Mouse (Mus musculus) natural killer cell, adult 2 months (primary cell): ENCODE measurements around the gene Hcfc1.
A peak's percentile ranks its signal among the peaks of the same experiment; 100 is the strongest.

ENCODE experiments used
- DNase-seq, 2 experiments: peaks; one replicate each; pipeline ENCODE4 v3.0.0; 2022; ENCODE audit warnings: low spot score in 2 of 2

Hcfc1 gene

GRCm38 (mm10) chrX:73942294-73942693, 23.9 kb downstream of the Hcfc1 start:
- DNase-seq: no peak

DNA sequence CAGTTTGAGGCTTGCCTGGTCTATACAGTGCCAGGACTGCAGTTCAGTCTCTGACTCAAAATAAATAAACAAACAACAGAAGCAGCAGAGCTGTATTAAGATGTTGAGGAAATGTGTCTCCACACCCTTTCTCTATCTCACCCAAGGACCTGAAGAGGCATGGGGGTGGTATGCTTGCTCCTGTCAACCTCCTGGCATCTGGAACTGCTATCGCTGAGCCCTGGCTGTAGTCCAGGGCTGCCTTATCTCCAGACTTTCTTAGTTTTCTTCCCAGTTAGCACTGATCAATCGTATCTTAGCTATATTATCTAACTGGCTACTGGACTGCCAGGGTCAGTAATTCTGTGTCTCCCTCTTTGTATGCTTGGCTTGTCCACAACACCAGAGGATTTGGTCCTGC, 24.3 kb downstream of the Hcfc1 start:
- DNase-seq: no peak

- no peak for DNase-seq
These were observed 34.3 kb downstream of the Hcfc1 start for GRCm38 (mm10) chrX:73931871-73932270.

DNA sequence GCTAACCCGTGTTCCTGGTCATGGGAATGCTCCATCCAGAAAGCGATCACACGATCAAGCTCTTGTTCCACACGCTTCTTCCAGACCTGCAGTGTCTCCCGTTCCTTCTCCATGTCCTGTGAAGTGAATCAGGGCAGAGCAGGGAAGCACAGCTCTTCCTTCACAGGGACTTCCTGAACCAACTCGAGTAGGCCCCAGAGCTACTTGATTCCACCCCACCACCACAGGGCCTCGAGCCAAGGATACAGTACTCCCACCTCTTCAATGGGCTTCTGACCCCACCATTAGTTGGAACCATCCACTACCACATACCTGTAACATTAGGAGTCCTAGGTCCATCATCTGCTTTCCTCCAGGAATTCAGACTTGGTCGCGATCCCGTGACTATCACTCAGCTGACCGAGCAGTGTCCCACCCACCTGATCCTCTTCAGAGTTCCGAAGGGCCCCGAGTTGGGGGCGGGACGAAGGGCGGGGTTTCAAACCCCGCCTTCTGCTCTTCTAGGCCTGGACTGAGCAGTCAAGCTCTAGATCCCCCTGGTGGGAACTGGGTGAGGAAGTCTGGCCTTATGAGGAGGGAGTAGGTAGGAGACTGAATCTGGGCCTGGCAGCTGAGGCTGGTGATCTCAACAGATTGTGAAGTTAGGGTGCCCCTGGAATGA, 35.6 kb downstream of the Hcfc1 start, which contains the start of gene Renbp:
Gene Renbp (minus strand): TSS at position 449 of the 661 bp plus-strand sequence.
- peak; percentile 29 to 60 for DNase-seq

- DNase-seq: no peak
These were observed 43.6 kb downstream of the Hcfc1 start for GRCm38 (mm10) chrX:73922550-73922882.

DNA sequence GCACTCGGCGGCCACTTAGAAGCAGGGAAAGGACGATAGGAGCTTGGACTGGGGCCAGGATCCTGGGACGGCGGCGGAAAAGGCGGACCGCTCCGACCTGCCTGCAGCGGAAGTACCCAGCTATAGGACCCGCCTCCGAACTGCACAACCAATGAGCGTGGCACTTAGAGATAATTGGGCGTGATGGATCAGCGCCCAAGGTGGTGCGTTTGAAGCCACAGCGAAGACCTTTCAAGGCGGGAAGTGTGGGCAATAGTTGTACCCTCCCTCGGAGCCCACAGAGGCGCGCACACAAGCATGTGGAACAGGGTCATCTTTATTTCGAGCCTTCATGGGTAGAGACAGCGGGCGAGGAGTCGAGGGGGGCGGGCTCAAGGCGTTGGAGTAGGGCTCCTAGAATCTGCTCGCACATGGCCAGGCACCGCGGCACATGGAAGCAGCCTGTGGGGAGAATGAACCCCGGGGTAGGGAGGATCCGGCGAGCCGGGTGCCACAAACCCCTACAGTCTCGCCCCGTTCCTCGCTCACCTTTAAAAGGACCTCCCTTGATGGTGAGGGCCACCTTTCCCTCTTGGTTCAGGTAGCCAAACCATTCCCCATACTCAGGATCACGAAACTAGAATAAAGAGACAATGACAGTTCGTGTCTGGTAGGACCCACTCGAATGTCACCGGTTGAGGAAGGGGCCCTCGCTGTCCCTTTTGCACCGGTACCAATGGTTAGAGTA, 44.2 kb downstream of the Hcfc1 start, which contains the start of the genes Arhgap4 and Naa10:
Gene Arhgap4 (minus strand): TSS at position 48 of the 727 bp plus-strand sequence.
Gene Naa10 (minus strand): TSS at position 122 of the 727 bp plus-strand sequence.
- DNase-seq: peak; percentile 59 to 67

DNA sequence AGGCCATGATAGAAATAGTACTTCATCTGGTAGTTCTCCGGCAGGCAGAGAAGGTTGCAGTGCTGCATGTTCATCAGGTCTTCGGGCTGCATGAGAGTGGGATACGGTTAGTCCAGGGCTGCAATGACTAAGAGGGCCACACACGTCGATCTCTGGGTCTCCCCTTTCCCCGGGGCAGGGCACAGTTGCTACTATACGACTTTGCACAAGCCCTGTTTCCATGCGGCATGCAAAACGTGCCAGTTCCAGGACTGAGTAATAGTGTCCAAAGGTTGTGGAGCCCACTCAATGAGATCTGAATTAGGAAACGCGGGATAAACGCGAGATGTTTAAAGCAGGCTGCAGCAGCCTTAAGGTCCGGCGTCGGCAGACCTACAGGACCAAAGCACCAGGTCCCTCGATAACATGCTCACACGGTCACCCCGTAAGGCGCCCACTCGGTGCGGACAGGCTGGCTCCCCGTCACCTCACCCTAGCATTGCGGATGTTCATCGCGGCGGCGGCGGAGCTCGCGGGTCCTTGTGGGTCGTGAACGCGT, 44.8 kb downstream of the Hcfc1 start:
- DNase-seq: no peak

GRCm38 (mm10) chrX:73918631-73919030, 47.5 kb downstream of the Hcfc1 start:
- no peak for DNase-seq

GRCm38 (mm10) chrX:73916945-73917344, 49.2 kb downstream of the Hcfc1 start:
- no peak for DNase-seq

DNA sequence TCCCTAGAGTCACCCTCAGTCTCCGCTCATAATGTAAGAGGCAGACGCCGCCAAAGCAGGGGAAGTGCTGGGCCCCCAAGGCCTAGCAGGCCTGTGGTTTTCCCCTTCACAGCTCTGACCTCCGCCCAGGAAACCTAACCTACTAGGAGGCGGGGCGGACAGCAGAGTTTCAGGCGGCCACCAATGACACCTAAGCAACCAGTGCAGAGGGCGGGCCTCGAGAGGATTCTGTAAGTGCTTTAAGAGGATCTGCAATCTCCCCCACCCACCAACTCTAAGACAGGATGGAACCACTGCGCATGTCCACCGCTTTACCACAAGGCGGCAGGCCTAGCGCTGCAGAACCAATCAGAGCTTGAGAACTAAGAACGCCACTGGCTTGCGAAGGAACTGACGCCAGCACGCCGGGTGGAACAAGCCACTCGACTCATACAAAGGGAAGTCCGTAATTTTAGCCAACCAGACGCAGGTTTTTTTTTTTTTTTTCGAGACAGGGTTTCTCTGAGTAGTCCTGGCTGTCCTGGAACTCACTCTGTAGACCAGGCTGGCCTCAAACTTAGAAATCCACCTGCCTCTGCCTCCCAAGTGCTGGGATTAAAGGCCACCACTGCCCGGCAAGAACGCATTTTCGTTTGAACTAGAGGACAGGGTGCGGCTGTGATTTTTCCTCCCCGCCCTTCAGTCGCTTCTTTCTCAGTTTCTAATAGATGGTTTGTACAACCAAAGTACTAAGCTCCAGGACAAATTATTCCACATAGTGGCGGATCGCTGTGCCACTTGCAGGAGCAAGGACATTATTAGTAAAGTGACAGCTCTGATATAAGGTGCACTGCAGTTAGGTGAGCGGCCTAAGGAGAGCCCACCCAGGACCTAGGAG, 51.1 kb downstream of the Hcfc1 start:
- DNase-seq: peak; percentile 89 to 94

- peak; percentile 14 to 41 for DNase-seq
These were observed 54.6 kb downstream of the Hcfc1 start for GRCm38 (mm10) chrX:73911588-73911987.

DNA sequence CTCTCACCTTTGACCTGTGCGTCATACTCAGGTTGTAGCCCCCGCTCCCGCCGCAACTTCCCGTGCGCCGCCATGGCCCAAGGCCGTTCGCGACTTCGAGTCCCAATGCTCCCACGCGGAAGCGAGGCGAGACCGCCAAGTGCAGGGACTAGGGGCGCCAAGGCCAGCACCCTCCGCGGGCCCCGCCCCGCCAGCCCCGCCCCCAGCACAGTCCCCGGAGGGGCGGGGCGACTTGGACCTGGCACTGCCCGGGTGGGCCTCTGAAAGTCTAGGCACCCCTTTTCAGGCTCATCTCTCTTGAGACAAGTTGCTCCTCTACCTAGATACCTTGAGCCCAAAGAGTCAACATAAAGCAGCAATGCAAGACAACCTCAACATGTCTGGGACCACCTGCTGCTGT, 55.0 kb downstream of the Hcfc1 start:
- DNase-seq: peak; percentile 34 to 39

- DNase-seq: peak in 1 of 2 experiments; percentile 3
These were observed 55.7 kb downstream of the Hcfc1 start for GRCm38 (mm10) chrX:73910451-73910850.

DNA sequence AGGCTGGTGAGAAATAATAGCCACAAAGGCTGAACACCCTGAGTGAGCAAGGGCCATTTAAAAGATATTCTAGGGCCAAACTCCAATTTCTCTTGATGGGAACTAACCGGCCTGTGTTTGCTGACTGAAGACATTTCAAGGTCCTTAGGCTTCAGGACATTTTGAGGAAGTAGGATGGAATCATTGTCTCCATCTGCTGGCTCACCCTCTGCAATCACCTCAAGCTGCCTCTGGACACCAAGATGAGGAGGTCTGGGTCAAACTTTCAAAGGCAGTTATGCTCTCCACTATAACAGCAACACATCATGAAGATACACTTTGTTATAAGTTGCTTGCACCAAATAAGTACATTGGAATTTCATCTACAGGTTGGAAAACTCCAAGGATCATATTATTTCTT, 56.1 kb downstream of the Hcfc1 start:
- no peak for DNase-seq

- no peak for DNase-seq
These were observed 68.2 kb downstream of the Hcfc1 start for GRCm38 (mm10) chrX:73897959-73898358.

DNA sequence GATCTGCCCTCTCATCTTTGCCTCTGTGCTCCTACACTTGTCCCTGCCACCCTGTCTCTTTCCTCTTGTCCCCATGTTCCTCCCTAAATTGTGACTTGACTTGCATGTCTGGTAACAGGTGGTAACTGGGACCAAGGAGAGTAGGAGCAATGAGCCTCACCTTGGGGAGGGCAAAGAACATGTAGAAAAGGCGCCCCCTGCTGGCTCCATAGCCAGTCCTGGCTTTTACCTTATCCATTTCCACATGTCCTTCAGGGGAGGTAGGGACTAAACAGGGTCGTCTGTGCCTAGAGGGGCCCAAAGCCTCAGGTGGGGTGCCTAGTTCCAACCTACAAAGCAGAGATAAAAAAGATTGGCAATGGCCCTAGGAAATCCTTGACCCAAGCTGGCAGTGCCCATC, 70.4 kb downstream of the Hcfc1 start, which contains the start of gene L1cam:
Gene L1cam (minus strand): TSS at position 387 of the 400 bp plus-strand sequence.
- DNase-seq: peak; percentile 33 to 57

DNA sequence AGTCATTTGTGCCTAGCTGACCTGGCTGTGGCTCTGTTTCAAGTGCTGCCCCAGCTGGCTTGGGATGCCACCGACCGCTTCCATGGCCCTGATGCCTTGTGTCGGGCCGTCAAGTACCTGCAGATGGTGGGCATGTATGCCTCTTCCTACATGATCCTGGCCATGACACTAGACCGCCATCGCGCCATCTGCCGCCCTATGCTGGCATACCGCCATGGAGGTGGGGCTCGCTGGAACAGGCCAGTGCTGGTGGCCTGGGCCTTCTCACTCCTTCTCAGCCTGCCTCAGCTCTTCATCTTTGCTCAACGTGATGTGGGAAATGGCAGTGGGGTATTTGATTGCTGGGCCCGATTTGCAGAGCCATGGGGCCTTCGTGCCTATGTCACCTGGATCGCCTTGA, 73.3 kb downstream of the Hcfc1 start:
- no peak for DNase-seq
